Mouse (Mus musculus) brain, embryonic 14.5 days (tissue): Measurements from ENCODE around the gene Spint1. TPM values are rescaled to one million over a fixed set of nuclear protein-coding genes. Genes with fewer than 3 reads are reported as not detected.

ENCODE experiments used
- DNase-seq: peaks from one replicate; pipeline ENCODE4 v3.0.0-alpha.2; 2011; ENCODE audit warnings: low read depth
- CTCF ChIP-seq: fragments of 200-500 bp; IDR thresholded peaks from 2 replicates; pipeline ENCODE4 v1.5.1; 2012; ENCODE audit warnings: inconsistent platforms, mild to moderate bottlenecking, moderate library complexity, borderline replicate concordance; ENCODE audit not compliant: insufficient read depth, insufficient read length; ENCODE audit errors: extremely low read depth
- POLR2A ChIP-seq: fragments of 200-500 bp; IDR thresholded peaks from 2 replicates; pipeline ENCODE4 v1.6.1; 2012; ENCODE audit warnings: mild to moderate bottlenecking, inconsistent platforms, borderline replicate concordance; ENCODE audit not compliant: poor library complexity, insufficient read depth, insufficient read length, severe bottlenecking; ENCODE audit errors: extremely low read depth
- polyA plus RNA-seq: library from polyadenylated mRNA; depleted of rRNA; stranded (reverse); fragments of >200 nt; gene quantifications from 2 replicates; pipeline ENCODE4 v1.2.3, GENCODE M21; 2012

Gene Spint1
- polyA plus RNA-seq, 1 experiment: 1.6 TPM

GRCm38 (mm10) chr2:119208344-119209175, 28.6 kb upstream of the Spint1 start, which contains the start of the genes Zfyve19 and Dnajc17:
Zfyve19 (plus strand) TSS chr2:119208617.
Dnajc17 (minus strand) TSS chr2:119208795.
- DNase-seq: peak; percentile 99
- TF ChIP-seq CTCF: no peak
- TF ChIP-seq POLR2A: peak; percentile 67; the same call in 1 of the 2 replicates

- DNase-seq: no peak
- TF ChIP-seq POLR2A (no peak), CTCF (no peak)
Measured at GRCm38 (mm10) chr2:119209176-119209507, 28.0 kb upstream of the Spint1 start.

- DNase-seq: no peak
- TF ChIP-seq CTCF: no peak
- TF ChIP-seq POLR2A: no peak
Measured at GRCm38 (mm10) chr2:119229775-119230704, 7.1 kb upstream of the Spint1 start, which contains the start of gene Ppp1r14d. Ppp1r14d (minus strand) TSS chr2:119229906.

GRCm38 (mm10) chr2:119236682-119237209, 416 bp upstream of the Spint1 start:
- TF ChIP-seq CTCF: no peak
- no peak for TF ChIP-seq POLR2A
- no peak for DNase-seq

GRCm38 (mm10) chr2:119237871-119238220, 684 bp downstream of the Spint1 start:
- TF ChIP-seq CTCF (no peak), POLR2A (no peak)
- peak; percentile 25 for DNase-seq

GRCm38 (mm10) chr2:119238671-119239070, 1.5 kb downstream of the Spint1 start:
- TF ChIP-seq POLR2A: no peak
- no peak for TF ChIP-seq CTCF
- no peak for DNase-seq

GRCm38 (mm10) chr2:119240075-119240818, 3.1 kb downstream of the Spint1 start:
- no peak for TF ChIP-seq POLR2A
- no peak for TF ChIP-seq CTCF
- DNase-seq: no peak

GRCm38 (mm10) chr2:119240819-119241186, 3.6 kb downstream of the Spint1 start:
- no peak for DNase-seq
- TF ChIP-seq POLR2A (no peak), CTCF (no peak)

GRCm38 (mm10) chr2:119242548-119242947, 5.4 kb downstream of the Spint1 start:
- TF ChIP-seq CTCF: no peak
- TF ChIP-seq POLR2A: no peak

GRCm38 (mm10) chr2:119245246-119245645, 8.1 kb downstream of the Spint1 start:
- DNase-seq: no peak

More at GRCm38 (mm10) chr2:119242548-119242947, 5.4 kb downstream of the Spint1 start:
- no peak for DNase-seq

GRCm38 (mm10) chr2:119247904-119248303, 10.7 kb downstream of the Spint1 start:
- no peak for DNase-seq
- TF ChIP-seq POLR2A: no peak

More at GRCm38 (mm10) chr2:119245246-119245645, 8.1 kb downstream of the Spint1 start:
- TF ChIP-seq POLR2A (no peak), CTCF (no peak)

GRCm38 (mm10) chr2:119249592-119250061, 12.5 kb downstream of the Spint1 start:
- TF ChIP-seq CTCF (no peak), POLR2A (no peak)

GRCm38 (mm10) chr2:119250377-119250776, 13.2 kb downstream of the Spint1 start:
- DNase-seq: no peak
- TF ChIP-seq CTCF: no peak
- no peak for TF ChIP-seq POLR2A

More at GRCm38 (mm10) chr2:119249592-119250061, 12.5 kb downstream of the Spint1 start:
- DNase-seq: no peak
